Mouse (Mus musculus): ENCODE measurements around the gene Crtc3.

Crtc3 gene

DNA sequence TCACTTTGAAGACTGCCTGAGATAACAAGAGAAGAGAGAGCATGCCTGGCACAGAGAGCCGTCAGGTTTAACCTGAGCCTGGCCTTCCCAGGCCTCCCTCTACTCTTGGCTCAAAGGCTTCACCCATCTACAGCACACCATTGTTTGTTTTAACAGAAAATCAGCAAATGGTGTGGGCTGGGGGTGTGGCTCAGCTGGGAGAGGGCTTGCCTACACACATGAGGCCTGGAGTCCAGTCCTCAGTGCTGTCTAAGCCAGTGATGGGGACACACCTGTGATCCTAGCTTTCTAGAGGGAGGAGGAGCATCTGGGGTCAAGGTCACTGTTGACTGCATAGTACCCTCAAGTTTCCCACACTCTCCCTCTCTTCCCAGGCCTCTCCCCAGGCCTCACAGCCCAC, 6.0 kb downstream of the Crtc3 start:
- in situ Hi-C loops (cut with MboI, MseI) = no loop called here

DNA sequence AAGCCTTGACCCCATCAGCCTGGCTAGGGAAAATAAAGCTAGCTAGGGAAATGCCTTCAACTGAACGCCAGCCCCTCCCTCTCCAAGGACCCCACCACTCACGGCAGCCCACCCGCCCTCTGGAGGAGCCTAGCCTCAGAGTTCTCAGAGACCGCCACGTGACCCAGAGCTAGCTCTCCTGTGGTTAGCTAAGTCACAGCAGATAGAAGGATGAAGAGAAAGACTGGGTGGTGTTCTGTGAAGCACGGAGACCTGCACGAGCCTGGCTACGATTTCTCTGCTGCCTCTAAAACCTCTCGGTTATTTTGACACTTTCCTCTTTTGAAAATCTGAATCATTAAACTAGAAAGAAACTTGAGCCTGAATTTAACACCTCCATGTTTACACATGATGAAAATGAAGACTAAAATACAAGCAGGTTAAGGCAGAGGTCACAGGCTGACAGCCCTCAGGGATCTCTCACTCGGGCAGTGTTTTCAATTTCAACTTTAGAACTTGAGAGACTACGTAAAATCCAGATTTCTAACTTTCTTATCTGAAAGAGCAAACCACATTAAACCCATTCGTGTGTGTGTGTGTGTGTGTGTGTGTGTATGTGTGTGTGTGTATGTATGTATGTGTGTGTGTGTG, 8.3 kb downstream of the Crtc3 start:
- in situ Hi-C loops (cut with MboI, MseI) = no loop called here

DNA sequence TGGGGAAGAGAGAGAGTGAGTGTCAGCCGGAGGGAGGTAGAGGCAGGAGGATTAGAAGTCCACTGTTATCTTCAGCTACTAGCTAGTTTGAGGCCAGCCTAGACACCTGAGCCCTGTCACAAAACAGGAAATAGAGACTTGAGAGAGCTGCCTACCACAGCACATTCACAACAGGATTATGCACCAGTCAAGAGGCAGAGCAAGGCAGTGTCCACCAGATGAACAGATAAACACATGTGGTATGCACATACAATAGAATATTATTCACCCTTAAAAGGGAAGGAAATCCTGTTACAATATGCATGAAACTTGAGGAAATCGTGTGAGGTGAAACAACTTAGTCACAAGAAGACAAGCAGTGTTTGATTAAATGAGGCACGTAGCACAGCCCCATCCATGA, 16.4 kb downstream of the Crtc3 start:
- in situ Hi-C loops (cut with MboI, MseI) = no loop called here

DNA sequence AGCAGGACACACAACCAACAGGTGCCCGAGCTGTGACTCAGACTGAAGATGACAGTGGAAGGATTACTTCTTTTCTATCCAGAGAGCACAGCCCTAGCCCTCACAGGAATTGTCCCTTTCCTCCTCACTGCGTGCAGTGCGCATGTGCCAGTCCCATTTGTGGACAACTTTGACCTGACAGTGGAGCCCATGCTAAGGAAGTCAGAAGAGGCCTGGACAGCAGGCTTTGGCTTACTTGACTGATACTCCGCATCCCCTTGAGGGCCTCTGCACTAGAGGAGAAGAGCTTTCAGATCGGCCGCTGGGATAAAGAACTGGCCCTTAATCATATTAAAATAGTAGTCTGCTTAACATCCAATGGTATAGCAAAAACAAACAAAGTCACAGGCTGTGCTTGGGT, 17.8 kb downstream of the Crtc3 start:
- in situ Hi-C loops (cut with MboI, MseI) = no loop called here

DNA sequence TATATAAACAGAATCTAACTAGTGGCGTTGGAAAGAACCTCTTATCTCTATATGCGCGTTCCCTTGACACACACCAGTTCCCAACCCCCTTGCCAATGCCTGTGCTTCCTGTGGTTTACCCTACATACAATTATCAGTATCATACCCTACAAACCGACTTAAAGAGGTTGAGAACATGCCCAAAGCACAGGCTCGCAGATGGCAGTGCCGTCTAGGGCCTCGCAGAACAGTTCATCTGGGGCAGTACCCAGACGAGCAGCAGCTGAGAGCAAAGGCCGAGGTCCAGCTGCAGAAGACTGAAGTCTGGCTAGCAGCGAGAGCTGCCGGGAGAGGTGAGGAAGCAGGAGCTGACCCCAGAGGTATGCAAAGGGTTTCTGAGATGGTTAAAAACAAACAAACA, 21.5 kb downstream of the Crtc3 start:
- in situ Hi-C loops (cut with MboI, MseI) = no loop called here

DNA sequence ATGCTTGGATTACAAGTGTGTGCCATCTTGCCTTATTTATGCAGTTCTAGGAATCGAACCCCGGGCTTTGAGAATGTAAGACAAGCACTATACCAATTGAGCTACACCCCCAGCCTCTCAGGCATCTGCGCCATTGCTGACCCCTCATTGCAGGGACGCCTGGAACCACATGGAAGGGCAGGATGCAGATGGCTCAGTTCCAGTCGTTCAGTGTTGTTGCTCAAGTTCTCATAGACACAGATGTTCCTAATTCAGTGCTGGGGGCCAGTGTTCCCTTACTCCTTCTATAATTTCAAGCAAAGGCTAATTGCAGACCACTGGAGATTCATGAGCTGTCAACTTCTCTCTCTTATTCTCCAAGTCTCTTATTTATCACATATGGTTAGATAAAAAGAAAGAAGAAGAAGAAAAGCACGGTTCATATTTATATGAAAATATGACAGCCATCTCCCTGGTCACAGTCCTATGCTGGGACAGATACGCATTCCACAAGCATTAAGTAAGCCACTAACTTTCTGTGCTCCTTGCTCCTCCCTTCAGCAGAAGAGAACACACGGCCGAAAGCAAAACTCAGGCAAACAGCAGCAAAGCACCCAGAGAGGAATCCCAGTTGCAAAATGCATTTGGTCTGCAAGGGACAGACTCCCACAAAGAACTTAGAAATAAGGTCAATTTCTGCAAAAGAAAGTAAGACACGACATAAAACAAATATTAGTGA, 22.3 kb downstream of the Crtc3 start:
- in situ Hi-C loops (cut with MboI, MseI) = no loop called here

DNA sequence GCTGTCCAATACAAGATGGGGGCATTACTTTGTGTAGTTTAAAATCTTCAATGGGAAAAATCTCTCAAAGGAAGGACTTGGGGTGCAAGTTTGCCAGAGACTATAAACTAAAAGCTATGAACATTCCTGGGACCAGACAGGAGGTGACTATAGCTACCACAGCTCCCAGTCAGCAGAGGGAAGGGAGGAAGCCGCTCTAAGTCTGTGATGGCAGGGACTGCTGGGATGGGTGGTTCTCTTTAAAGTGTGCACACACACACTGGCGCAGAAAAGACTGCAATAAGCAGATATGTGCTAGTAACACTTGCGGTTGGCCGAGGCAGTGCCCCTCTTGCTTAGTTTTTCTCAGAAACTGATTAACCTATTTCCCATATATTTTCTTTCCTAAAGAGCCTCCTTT, 27.6 kb downstream of the Crtc3 start:
- in situ Hi-C loops (cut with MboI, MseI) = no loop called here

DNA sequence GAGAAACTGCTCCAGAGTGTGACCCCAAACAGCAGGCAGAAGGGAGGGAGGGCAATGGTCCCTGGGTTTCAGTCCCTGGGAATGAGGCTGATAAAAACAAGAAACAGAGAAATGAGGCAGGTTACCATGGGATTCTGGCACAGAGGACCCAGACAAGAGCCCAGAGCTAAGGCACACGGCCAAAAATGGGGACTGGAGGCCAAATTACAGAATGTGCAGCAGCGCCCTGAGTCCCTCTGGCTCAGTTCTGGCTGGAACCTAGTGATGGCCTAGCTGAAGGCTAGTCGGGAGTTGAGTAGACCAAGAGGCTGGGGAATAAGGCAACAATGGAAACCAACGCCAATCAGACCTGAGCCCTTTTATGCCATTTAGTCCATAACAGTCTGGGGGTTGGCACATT, 28.1 kb downstream of the Crtc3 start:
- in situ Hi-C loops (cut with MboI, MseI) = no loop called here

DNA sequence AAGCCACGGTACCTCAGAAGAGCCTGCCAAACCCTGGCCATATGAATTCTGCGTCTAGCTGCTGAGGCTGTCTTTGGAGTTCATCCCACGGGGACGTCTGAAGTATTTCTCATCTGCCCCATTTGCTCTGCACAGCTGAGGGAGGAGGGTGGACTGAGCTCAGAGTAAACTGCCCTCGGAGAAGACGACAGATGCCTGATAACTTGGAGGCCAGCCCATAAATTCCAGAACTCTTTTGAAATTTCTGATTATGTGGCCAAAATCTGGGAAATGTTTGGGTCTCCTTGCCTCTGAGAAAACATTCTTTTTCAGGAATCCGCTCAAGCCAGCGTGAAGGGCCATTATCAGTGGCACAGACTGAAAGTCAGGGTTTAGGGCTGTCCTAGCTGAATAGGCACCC, 30.8 kb downstream of the Crtc3 start:
- in situ Hi-C loops (cut with MboI, MseI) = loop anchor here (5.0 kb wide), 1 partner anchor 96 kb away; no protein-coding TSS in a partner anchor

DNA sequence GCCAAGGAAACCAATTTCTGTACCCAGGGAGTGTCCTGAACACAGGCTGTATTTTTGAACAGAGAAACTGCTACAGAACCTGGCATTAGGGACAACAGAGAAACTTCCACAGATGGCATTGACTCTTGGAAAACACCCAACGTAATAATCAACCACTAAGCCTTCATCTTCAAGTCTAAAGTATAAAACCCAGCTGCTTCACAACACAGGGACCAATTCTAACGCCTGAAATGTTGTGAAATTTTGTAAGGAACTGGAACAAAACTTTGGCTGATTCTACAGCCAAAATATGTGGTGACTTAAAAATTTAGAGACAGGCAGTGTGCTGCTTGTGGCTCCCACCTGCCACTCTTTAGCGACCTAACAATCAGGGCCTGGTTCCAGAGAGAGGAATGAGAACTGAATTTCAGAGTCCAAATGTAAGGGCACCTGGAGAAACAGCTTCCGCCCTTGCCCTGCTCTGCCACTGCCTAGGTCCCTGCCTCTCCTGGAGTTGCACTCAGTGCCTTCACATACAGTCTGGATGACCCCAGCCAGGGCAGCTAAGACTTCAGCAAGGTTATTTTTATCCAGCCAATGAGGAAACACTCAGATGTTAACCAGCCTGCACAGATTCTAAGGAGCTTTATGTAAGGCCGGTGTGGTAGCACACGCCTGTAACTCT, 33.2 kb downstream of the Crtc3 start:
- in situ Hi-C loops (cut with MboI, MseI) = loop anchor here (5.0 kb wide), 1 partner anchor 93 kb away; no protein-coding TSS in a partner anchor

DNA sequence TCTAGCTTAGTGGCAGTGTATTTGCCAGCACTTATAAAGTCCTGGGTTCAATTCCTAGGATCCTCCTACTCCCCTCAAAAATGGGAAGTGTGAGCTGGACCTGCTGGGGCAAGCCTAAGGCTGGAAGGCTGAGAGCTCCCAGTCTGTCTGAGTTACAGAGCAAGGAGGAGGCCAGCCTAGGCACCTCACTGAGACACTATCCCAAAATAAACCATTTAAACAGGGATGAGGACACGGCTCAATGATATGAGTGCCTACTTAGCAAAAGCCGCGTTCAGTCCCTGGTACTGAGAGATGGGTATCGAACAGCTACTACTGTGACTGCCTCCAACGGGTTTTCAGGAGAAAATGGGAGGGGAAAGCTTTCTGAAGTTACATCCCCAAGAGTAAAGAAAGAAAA, 33.8 kb downstream of the Crtc3 start:
- in situ Hi-C loops (cut with MboI, MseI) = loop anchor here (5.0 kb wide), 1 partner anchor 93 kb away; no protein-coding TSS in a partner anchor

DNA sequence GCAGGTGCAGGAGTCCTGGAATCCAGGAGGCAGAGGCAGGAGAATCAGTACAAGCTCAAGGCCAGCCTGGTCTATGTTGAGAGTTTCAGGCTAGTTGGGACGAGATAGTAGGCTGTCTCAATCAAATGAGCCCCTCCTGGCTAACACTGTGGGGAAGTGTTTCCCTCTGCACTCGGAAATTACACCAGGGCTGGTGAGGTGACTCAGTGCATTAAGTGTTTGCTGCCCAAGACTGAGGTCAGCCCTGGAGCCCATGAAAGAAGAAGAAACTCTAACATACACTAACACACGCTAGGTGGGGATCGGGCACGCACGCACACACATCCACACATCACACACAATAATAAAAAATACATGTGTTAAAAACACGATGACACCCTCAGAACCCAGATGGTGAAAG, 34.3 kb downstream of the Crtc3 start:
- in situ Hi-C loops (cut with MboI, MseI) = no loop called here

DNA sequence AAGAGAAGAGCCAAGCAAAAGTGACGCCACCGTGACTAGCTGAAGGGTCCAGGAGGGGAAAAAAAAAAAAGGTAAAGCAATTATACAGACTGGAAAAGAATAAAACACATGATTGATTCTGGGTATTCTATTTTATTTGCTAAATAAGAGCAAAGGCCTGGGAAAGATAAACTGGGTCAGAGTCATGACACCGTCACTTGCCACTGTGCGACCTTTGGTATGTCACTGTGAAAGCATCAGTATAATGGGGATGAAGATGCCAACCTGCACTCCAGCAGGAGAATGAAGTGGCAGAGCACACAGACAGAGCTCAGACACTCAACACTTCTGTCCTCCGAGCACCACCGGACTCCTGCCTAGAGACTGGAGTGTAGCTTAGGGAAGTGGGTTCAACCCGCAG, 34.7 kb downstream of the Crtc3 start:
- in situ Hi-C loops (cut with MboI, MseI) = no loop called here

DNA sequence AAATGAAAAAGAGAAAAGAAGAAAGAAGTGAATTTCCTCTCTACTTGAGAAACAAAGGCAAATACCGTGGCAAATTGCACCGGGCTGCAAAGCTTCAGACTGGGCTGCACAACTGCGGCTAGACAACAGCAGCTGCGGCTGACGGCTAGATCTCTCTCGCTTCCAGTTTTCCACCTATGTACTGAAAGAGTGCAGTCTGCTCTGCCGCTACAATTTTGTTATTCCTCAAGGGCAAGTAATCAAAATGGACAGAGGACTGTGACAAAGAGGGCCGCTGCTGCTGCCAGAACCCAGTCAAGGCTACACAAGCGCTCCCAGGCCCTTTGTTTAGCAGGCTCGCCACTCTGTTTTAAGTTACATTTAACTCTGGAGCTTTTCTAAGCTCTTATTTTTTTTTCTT, 35.6 kb downstream of the Crtc3 start:
- in situ Hi-C loops (cut with MboI, MseI) = no loop called here

DNA sequence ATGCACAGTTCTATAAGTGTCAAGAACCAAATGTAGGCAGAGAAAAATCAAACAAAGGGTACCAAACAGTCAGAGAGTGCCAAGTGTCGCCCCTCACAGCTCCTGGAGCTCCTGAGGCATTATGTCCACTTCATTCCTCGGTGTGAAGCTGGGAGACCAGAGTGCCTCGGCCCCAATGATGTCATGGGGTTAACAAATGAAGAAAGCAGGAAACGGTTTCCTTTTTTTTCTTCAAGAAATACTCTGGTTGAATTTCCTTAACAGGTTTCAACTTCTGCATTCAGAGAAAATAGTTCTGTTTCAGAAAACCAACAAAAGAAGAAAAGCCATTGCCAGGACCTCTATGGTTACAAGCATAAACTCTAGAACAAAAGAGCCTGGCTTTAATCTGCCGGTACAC, 36.4 kb downstream of the Crtc3 start:
- in situ Hi-C loops (cut with MboI, MseI) = no loop called here

DNA sequence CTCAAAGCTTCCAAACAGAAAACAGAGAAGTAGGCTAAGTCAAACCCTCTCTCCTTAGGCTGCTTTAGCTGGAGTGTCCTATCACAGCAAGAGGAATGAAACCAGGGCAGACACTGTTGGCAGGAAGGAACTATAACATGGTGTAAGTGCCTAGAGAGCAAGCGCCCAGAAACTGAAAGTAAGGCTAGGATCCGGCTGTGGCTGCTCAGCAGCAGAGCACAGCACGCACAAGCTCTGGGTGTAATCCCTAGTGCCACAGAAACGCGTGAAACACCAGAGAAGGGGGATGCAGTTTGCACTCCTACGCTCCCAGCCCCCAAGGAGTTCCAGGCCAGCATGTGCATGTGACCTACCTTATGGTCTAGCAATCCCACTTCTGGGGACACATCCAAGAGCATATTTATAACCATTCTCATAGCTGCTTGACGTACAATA, 41.2 kb downstream of the Crtc3 start:
- in situ Hi-C loops (cut with MboI, MseI) = no loop called here

DNA sequence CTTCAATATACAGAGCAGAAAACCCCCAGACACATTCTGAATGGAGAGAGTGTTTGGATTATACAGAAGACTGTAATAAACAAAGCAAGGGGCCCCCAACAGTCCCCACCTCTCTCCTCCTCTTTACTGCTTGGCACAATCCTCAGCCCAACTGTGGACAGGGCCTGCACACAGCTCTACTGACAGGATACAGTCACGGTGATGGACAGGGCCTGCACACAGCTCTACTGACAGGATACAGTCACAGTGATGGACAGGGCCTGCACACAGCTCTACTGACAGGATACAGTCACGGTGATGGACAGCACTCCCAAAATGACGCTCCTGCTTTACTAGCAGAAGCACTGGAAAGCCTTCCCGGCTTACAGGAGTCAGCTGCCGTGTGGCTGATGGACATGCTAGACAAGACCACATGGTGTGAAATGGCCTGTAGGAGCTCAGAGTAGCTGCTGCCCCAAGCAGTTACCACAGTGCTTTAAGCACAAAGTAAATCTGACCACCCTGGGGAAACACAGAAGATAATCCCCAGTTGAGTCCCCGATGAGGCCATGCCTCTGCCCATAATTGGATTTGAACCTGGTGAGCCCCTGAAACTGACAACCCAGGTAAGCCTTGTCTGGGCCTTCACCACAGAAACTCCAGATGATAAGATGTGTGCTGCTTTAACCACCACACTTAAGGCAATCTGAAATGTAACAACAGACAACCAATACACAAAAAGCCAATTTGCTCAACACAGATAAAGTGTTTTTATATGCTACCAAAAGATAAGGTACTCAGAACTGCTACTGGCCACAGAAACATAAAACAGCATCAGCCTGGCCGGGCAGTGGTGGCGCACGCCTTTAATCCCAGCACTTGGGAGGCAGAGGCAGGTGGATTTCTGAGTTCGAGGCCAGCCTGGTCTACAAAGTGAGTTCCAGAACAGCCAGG, 42.3 kb downstream of the Crtc3 start:
- in situ Hi-C loops (cut with MboI, MseI) = no loop called here

DNA sequence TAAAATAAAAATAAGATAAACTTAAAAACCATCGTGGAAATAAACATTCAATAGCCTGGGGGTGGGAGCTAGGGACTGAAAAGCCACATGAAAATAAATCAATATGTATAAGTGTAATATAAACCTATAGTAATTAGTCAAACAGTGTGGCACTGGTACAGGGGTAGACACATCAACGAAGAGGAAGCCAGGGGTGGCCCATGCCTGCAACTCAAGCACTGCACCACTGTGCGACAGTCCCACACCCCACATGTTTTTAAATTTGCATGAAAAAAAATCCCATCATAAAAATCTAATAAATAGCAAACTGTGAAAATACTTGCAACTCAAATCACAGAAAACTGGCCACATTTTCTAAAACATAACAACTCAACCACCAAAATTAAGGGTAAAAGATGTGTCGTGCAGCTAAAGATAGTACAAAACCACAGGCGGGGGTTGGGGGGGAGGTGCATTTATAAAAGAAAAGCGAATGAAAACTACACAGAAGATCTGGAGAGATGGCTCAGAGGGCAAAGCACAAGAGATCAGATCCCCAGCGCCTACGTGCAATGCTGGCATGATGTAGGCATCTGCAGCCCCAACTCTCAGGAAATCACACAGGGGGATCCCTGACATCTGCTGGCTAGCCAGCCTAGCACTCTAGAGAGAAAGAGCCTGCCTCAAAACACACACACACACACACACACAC, 45.6 kb downstream of the Crtc3 start:
- in situ Hi-C loops (cut with MboI, MseI) = no loop called here

DNA sequence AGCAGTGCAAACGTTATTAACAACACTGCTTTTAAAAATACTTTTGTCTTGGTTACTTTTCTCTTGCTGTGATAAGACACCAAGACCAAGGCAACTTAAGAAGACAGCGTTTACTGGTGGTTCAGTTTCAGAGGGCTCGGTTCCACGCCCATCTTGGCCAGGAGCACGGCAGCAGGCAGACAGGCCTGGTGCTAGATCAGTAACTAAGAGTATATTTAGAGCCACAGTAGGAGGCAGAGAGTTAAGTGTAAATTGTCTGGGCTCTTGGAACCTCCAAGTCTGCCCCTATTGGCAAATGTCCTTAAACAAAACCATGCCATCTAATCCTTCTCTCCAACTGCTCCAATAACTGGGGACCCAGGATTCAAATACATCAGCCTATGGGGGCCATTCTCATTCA, 46.1 kb downstream of the Crtc3 start:
- in situ Hi-C loops (cut with MboI, MseI) = no loop called here

DNA sequence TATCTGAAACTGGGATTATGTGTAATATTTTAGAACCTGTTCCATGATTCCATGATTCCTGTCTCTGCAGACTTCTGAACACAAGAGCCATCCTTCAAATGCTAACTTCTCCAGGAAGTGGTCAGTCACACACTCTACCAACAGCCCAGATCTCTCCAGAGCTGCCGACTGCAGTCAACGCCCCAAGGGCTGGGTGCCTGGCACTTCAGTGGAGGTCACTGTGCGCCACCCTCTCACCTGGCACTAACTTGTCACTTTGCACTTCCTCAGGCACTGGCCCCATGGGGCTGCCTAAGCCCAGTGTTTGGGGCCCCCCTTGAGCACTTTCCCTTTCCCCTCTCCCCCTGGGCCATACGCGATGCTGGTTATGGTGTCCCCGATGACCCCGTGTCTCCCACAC, 46.8 kb downstream of the Crtc3 start:
- in situ Hi-C loops (cut with MboI, MseI) = no loop called here

DNA sequence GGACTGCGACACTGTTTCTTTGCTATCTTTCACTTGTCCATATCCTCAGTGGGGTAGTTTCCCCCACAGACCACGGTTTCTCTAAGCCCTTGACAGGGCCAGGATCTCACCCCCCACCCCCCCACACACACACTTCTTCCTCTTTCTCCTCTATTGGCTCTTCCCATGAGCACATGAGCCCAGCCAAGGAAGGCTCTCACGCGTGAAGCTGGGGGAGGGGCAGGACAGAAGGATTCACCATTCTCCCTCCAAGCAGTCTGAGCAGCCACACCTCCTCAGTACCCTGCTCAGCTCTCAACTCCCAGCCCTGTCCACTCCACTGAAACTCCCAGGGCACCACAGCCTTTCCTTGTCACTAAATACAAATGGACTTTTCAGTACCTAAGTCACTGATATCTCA, 47.2 kb downstream of the Crtc3 start:
- in situ Hi-C loops (cut with MboI, MseI) = no loop called here
